Mouse (Mus musculus): Measurements from ENCODE around the gene Sppl2c. TPM values are rescaled to one million over a fixed set of nuclear protein-coding genes. Genes with fewer than 3 reads are reported as not detected.

Gene Sppl2c
- polyA plus RNA-seq, 1 experiment: not detected

GRCm38 (mm10) chr11:104218075-104218474, 31.9 kb downstream of the Sppl2c start:
- H3K36me3 ChIP-seq (ENCODE audit: control insufficient read depth): no peaks in the 10 kb centered on the region
- no peaks in the 10 kb centered on the region for H3K27me3 ChIP-seq (ENCODE audit: control insufficient read depth)
- no peaks in the 10 kb centered on the region for H3K9me3 ChIP-seq (ENCODE audit: control insufficient read depth, low read length)
- H3K4me3 ChIP-seq (replicated peaks): no peak overlapping the region
- H3K4me1 ChIP-seq (ENCODE audit: control insufficient read depth): no peaks in the 10 kb centered on the region
- TF ChIP-seq GATA1 (IDR thresholded peaks at IDR 0.05; ENCODE audit: low read length) (no peak), TAL1 (IDR thresholded peaks at IDR 0.05; ENCODE audit: low read length) (no peak)

DNA sequence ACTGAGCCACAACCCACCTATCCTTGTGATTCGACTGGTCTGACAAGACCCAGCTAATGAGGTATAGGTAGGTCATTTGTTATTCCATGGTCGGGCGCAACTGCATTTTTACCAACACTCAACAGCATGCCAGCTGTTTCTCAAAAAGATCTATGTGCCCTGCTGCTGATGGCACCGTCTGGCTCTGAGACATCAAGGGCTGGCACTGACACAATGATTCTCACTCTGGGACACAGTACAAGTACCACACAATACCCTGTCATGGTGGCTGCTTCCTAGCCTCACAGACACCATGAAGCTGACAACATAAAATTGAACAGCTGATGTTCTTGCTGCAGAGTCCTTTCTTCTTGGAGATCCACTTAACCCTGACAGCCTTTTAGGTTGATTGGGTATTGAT, 34.2 kb downstream of the Sppl2c start:
- TF ChIP-seq TAL1 (IDR thresholded peaks at IDR 0.05; ENCODE audit: low read length): no peak
- TF ChIP-seq GATA1 (IDR thresholded peaks at IDR 0.05; ENCODE audit: low read length): no peak
- H3K36me3 ChIP-seq (ENCODE audit: control insufficient read depth): no peaks in the 10 kb centered on the region
- H3K4me1 ChIP-seq (ENCODE audit: control insufficient read depth): no peaks in the 10 kb centered on the region
- no peak overlapping the region for H3K4me3 ChIP-seq (replicated peaks)
- no peaks in the 10 kb centered on the region for H3K27me3 ChIP-seq (ENCODE audit: control insufficient read depth)
- H3K9me3 ChIP-seq (ENCODE audit: control insufficient read depth, low read length): no peaks in the 10 kb centered on the region

- TF ChIP-seq TAL1 (IDR thresholded peaks at IDR 0.05; ENCODE audit: low read length) (no peak), GATA1 (IDR thresholded peaks at IDR 0.05; ENCODE audit: low read length) (no peak)
- Histone ChIP-seq H3K4me3 (replicated peaks) (no peak overlapping the region), H3K36me3 (ENCODE audit: control insufficient read depth) (no peaks in the 10 kb centered on the region)
Observed at GRCm38 (mm10) chr11:104221751-104222150, 35.6 kb downstream of the Sppl2c start.

DNA sequence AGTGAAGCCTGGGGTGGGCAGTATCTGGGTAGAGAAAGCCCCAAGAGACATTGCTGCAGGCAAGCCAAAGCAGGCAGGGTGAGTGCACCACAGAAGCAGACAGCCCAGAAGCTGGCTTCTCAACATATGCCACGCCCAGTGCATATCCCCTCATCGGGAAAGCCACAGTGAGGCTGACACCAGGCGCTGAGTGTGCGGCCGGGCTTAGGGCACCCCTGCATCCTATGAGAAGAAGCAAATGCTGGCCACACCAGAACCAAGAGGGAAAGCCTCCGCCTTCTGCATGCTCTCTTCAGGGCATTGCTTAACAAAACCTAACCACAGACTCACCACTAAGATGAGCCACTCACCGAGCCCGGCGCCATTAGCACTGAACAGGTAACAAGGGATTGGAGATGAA, 37.2 kb downstream of the Sppl2c start:
- no peaks in the 10 kb centered on the region for H3K27me3 ChIP-seq (ENCODE audit: control insufficient read depth)
- no peak overlapping the region for H3K4me3 ChIP-seq (replicated peaks)
- H3K9me3 ChIP-seq (ENCODE audit: control insufficient read depth, low read length): no peaks in the 10 kb centered on the region
- no peaks in the 10 kb centered on the region for H3K4me1 ChIP-seq (ENCODE audit: control insufficient read depth)
- TF ChIP-seq TAL1 (IDR thresholded peaks at IDR 0.05; ENCODE audit: low read length): no peak
- no peak for TF ChIP-seq GATA1 (IDR thresholded peaks at IDR 0.05; ENCODE audit: low read length)
- no peaks in the 10 kb centered on the region for H3K36me3 ChIP-seq (ENCODE audit: control insufficient read depth)

More at GRCm38 (mm10) chr11:104221751-104222150, 35.6 kb downstream of the Sppl2c start:
- H3K9me3 ChIP-seq (ENCODE audit: control insufficient read depth, low read length): no peaks in the 10 kb centered on the region
- H3K4me1 ChIP-seq (ENCODE audit: control insufficient read depth): no peaks in the 10 kb centered on the region
- H3K27me3 ChIP-seq (ENCODE audit: control insufficient read depth): no peaks in the 10 kb centered on the region

- no peak for TF ChIP-seq GATA1 (IDR thresholded peaks at IDR 0.05; ENCODE audit: low read length)
- TF ChIP-seq TAL1 (IDR thresholded peaks at IDR 0.05; ENCODE audit: low read length): no peak
- Histone ChIP-seq H3K9me3 (ENCODE audit: control insufficient read depth, low read length) (no peaks in the 10 kb centered on the region; the same call in 1 of the 2 replicates), H3K36me3 (ENCODE audit: control insufficient read depth) (no peaks in the 10 kb centered on the region), H3K4me3 (replicated peaks) (no peak overlapping the region), H3K27me3 (ENCODE audit: control insufficient read depth) (peaks cover 53% of the 10 kb centered on the region), H3K4me1 (ENCODE audit: control insufficient read depth) (peaks cover 16% of the 10 kb centered on the region)
Observed at GRCm38 (mm10) chr11:104229391-104229790, 43.3 kb downstream of the Sppl2c start.

GRCm38 (mm10) chr11:104230066-104230778, 44.1 kb downstream of the Sppl2c start:
- no peaks in the 10 kb centered on the region; the same call in 1 of the 2 replicates for H3K9me3 ChIP-seq (ENCODE audit: control insufficient read depth, low read length)
- peaks cover 16% of the 10 kb centered on the region for H3K4me1 ChIP-seq (ENCODE audit: control insufficient read depth)
- H3K27me3 ChIP-seq (ENCODE audit: control insufficient read depth): peaks cover 62% of the 10 kb centered on the region
- no peaks in the 10 kb centered on the region for H3K36me3 ChIP-seq (ENCODE audit: control insufficient read depth)
- TF ChIP-seq TAL1 (IDR thresholded peaks at IDR 0.05; ENCODE audit: low read length) (no peak), GATA1 (IDR thresholded peaks at IDR 0.05; ENCODE audit: low read length) (no peak)
- H3K4me3 ChIP-seq (replicated peaks): no peak overlapping the region

DNA sequence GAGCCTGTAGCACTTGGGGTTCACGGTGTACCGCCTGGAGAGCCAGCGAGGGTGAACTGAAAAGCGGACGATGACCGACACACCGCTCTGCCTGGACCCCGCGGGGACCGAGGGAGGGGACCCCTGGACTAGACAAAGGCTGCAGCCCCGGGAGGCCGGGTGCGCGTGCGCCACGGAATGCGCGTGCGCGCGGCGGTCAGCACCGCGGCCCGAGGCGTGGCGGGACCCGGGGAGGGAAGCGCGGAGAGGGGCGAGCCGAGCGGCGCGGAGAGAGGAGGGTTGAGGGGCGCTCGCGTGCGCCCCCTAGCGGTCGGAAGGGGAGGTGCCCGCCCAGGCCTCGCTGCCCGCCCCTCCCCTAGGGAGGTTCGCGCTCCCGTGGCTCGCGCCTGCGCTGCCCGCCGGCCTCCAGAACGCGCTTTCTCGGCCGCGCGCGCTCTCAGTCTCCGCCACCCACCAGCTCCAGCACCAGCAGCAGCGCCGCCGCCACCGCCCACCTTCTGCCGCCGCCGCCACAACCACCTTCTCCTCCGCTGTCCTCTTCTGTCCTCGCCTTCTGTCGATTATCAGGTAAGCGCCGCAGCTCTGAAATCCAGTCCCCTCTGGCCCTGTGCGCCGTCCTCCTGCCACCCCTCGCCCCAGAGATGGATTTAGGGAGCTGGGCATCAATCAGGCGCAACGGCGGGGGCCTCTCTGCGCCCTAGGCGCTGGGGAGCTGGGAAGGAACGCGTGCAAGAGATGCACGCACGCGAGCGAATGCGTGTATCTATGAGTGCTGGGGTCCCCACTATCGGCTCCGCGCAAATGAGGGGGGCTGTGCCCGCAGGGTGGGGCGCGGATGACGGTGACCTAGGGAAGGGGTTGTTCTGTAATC, 45.1 kb downstream of the Sppl2c start, which contains the start of gene Mapt:
Gene Mapt (plus strand): TSS at position 350 of the 871 bp plus-strand sequence.
- Histone ChIP-seq H3K27me3 (ENCODE audit: control insufficient read depth) (peaks cover 72% of the 10 kb centered on the region), H3K9me3 (ENCODE audit: control insufficient read depth, low read length) (no peaks in the 10 kb centered on the region; the same call in 1 of the 2 replicates), H3K36me3 (ENCODE audit: control insufficient read depth) (no peaks in the 10 kb centered on the region), H3K4me1 (ENCODE audit: control insufficient read depth) (peaks cover 16% of the 10 kb centered on the region), H3K4me3 (replicated peaks) (peak within 1 kb of the TSS; percentile 58)
- no peak for TF ChIP-seq GATA1 (IDR thresholded peaks at IDR 0.05; ENCODE audit: low read length)
- TF ChIP-seq TAL1 (IDR thresholded peaks at IDR 0.05; ENCODE audit: low read length): no peak

- no peak for TF ChIP-seq TAL1 (IDR thresholded peaks at IDR 0.05; ENCODE audit: low read length)
- TF ChIP-seq GATA1 (IDR thresholded peaks at IDR 0.05; ENCODE audit: low read length): no peak
- Histone ChIP-seq H3K36me3 (ENCODE audit: control insufficient read depth) (no peaks in the 10 kb centered on the region), H3K27me3 (ENCODE audit: control insufficient read depth) (peaks cover 79% of the 10 kb centered on the region), H3K9me3 (ENCODE audit: control insufficient read depth, low read length) (no peaks in the 10 kb centered on the region; the same call in 1 of the 2 replicates), H3K4me1 (ENCODE audit: control insufficient read depth) (peaks cover 16% of the 10 kb centered on the region), H3K4me3 (replicated peaks) (no peak overlapping the region)
Observed at GRCm38 (mm10) chr11:104232141-104233061, 46.3 kb downstream of the Sppl2c start.
